Mouse (Mus musculus) ZHBTc4 (cell line): Measurements from ENCODE around the gene Lgals9.

Source experiments
- DNase-seq: peaks from one replicate; pipeline ENCODE4 v3.0.0-alpha.2; 2011; ENCODE audit warnings: low read depth, low spot score

Lgals9 gene

DNA sequence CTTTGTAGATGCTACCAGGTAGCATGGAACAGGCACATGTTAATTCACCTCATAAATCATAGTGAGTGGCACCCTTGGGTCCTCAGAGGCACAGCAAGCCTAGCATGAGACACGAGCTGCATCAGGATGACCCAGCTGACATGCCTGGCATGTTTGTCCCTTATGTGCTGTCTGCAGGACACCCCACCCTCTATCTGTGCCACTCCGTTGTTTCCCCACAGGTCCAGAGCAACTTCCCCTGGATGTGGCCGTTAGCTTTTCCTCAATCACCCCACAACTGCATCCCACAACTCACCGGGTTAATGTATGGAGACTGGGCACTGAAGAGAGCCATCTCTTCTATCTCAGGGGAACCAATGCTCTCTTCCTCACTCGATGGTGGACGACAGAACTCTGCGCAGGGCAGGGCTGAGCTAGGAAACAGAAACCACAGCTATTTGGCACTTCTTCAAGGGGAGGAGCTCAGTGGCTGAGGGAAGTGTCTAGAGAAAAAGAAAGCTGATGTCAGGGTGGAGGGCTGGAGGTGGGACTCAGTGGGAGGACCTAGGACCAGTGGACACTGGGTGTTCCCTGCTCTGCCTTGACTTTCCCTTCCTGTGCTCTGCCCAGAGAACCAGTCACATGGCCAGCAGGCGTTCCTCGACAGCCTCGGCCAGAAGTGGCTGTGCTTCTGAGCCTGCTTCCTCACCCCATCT is at the start of gene Lgals9:
TSS of gene Lgals9 (minus strand) at position 464 of the 695 bp plus-strand sequence.
- no peak for DNase-seq

DNA sequence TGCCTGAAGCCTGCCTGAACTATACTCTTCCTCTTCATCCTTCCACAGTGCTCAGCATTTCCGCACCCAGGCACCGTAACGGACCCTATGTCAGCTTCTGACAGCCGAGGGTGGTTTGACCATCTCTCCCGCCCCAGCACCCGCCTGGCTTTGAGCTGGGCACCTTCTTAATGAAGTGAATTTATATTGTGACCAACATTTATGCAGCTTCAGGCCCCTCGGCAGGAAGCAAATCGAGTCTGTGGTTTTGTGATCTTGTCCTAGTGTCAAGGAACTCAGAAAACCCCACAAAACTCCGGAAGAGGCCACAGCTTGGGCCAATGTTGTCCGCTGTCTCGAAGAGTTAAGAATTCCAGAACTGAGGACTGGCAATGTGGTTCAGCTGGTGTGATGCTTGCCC is 48.9 kb upstream of the Lgals9 start:
- no peak for DNase-seq

DNA sequence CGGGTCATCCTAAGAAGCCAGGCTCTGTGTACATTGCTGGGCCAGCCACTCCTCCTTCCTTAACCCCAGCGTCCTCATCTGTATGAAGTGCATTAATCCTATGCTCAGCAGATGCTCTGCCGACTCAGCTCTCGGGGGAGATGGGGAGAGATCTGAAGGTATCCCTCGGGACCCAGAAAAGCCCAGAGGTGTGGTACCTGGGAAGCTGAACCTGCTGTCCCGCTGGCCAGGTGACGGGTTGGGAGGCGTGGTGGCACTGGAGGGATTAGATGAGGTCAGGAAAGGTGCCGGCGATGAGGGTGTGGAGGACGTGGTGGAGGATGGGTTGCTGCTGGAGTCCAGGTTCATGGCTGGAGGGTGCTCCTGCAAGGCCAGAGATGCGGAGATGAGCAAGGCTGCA is 48.3 kb upstream of the Lgals9 start:
- no peak for DNase-seq

DNA sequence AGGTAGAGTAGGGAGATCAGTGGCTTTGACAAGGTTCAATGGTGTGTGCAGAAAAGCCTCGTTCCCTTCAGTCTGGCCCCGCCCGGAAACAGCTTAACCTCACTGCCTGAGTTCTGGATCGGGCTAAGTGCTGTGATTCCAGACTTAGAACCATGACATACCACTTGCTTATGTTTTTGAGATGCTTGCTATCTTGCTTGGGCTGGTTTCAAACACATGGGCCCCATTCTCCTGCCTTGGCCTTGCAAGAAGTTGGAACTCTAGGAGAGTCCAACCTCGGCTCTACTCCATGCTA is 46.7 kb upstream of the Lgals9 start:
- DNase-seq: no peak

DNA sequence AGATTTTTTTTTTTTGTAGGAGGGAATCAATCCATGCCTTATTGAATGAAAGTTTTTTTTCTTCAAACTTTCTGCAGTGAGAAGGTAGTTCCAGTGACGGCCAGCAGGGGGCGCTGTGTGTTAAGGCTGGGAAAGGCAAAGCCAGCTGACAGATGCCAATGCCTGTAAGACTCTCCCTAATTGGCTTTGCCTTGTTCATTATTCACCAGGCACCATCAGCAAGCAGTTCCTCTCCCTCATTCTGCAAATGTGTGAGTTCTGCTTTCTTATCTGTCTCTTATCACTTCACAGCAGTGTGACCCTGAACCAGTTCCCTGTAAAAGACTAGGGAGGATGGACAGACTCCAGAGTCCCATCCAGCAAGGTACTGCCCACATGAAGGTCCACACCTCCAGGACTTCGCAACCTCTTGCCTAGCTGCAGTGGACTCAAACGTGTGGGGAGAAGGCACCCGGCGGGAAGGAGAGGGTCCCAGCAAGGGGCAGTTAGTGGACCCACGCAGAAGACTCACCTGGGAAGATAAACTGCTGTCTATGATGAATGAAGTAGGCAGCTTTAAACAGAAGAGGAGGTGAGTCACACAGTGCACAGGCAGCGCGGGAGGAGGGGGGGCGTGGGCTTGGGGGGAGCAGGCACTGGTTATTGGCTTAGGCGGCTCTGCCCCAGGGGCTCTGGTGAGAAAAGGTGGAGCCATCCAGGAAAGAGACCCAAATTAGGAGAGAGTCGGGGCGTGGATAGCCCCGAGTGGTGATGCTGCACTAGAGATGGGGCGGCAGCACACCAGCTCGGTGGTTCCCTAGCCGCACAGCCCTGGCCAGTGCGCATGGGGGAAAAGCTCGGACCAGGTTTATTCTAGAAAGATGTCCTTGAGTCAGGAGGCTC is 46.1 kb upstream of the Lgals9 start:
- DNase-seq: peak; percentile 66

DNA sequence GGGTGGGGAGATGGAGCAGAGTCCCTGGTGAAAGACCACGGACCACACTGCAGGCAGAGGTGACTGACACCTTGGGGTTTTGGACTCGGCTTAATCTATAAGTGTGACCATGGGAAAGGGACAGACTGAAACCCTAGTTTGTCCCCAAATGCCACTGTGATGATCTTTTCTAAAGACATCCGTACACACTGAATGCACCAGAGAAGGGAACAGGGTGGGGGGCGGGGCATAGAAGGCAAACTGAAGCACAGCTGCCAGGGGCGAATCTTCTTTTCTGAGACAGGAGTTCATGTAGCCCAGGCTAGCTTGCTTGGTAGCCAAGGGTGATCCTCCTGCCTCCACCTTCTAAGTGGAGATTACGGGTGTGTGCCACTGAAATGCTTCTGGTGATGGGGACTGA is 39.0 kb upstream of the Lgals9 start:
- DNase-seq: no peak

DNA sequence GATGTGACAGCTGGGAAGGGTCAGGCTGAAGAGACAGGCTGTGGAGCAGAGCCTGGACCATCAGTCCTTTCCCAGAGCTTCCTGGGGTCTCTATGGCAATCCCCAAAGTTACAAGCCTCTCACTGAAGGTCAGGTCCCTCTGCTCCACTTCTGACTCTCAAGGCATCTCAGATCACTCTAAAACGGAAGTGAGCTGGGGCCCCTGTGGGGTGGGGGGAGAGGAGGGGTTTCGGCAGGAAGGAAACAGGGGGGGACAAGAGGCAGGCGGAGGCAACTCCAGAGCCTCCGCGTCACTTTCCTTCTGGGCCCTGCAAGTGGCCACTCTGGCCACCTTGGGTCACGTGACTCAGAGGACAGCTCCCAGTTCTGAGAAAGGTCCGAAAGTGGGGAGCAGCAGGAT is 38.6 kb upstream of the Lgals9 start:
- no peak for DNase-seq

DNA sequence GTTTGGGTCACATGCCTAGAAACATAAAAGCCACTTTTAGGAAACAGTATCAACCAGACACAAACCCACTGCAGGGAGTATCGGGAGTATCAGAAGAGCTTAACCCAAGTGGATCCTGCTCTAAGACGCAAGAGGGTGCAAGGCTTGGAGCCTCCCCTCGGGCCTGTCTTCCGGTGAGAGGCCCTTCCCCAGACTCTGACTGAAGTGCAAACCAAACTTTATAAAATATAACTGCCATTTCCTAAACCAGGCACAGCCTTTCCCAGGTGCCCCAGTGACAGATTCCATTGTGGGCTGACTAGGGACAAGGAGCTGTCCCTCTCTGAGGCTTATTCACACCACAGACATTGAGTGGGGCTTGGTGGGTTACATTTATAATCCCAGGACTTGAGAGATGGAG is 38.1 kb upstream of the Lgals9 start:
- DNase-seq: no peak

DNA sequence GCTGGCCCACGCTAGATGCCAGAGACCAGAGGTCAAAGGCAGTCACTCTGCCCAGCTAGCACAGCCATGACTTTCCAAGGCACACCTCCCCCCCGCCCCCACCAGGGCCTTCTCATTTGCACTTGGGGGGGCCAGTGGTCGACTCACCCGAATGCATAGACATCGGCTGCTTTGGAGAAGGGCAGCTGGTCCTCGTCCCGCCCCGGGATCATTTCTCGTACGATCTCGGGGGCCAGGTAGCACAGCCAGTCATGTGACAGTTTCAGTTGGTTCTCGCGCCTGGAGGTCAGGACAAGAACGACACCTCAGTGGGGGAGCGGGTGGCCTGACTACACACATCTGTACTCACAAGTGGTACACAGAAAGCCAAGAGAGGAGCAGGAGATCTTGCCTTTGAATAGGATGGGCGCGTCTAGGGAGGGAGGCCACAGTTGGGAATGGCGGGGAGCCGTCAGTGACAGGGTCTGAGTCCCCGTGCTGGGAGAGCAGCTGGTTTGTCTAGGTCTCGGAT is 35.8 kb upstream of the Lgals9 start:
- peak; percentile 90 for DNase-seq

DNA sequence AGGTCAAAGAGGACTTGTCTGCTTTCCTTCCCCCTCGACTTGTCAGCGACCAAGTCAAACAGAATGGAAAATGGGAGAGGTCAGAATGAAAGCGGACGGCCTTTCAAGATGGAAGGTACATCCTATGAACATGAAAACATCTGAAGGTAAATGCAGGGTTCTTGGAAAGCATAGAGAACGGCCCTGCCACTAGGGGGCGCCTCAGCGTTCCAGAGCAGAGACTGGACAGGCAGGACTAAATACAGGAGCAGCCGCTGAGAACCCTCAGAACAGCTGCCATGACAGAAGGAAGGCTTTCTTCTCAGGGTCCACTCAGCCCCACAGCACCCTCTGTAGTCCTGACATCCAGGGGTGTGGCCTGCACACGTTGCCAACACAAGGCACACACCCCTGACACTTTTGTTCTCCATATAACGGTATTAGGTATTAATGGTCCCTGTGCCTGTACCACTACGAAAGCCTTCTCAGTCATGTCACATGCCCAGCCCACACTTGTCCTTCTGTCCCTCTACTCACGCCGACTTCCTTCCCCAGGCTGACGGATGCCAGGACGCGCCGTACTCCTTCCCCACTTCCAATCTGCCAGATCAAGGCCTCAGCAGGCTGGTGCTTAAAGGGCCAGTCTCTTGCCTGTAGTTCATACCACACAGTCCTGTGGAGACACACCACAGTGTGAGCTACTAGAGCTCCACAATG is 35.2 kb upstream of the Lgals9 start:
- DNase-seq: peak; percentile 84

DNA sequence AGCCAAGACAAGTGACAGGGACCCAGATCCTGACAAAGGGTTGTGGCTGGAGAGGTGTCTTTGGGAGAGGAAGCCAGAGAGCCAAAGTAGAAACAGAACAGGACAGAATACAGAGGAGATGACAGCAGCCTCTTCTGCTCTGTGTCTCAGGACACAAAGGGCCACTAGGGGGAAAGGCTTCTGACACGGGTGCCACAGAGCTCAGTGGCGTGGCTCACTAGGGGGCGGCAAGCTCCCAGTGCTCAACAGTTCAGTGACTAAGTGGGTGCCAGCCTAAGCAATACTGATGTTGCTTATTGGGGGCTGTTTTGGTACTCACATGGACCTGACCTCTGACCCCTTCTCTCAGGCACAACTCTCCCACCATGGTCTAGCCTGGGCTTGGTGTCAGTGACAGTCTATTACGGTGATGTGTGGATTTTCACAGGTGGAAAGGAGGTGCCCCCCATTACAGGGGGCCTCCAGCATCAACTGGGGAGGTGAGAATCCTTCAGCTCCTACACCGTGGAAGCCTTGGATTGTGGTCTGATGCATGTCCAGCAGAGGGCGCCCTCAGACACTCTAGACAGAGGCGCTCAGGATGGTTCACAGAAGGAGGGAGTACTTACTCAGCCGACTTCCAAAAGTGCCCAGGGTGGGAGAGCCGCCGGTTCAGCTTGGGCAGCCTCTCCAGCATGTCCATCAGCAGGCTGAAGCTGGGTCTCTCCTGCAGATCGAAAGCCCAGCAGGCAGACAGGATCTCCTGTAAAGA is 34.4 kb upstream of the Lgals9 start:
- peak; percentile 89 for DNase-seq

DNA sequence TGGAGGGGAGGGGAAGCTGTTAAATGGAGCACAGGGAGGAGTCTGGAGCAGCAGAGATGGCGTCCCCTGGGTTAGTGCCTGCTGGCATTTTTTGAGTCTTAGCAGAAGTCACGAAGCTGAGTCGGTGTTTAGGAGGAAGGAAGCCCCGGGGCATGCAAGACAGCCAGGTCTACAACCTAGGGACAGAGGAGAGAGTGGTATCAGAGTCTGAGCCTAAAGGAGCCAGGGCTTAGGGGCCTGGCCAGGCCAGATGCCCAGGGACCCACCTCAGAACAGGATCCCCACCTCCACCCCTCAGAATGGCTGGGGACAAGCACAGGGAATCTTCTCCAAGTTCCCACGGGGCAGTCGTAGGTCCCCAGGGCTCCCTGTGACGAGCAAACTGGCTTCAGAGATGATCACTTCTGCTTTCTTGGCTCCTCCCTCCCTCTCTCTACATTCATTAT is 32.4 kb upstream of the Lgals9 start:
- DNase-seq: no peak

DNA sequence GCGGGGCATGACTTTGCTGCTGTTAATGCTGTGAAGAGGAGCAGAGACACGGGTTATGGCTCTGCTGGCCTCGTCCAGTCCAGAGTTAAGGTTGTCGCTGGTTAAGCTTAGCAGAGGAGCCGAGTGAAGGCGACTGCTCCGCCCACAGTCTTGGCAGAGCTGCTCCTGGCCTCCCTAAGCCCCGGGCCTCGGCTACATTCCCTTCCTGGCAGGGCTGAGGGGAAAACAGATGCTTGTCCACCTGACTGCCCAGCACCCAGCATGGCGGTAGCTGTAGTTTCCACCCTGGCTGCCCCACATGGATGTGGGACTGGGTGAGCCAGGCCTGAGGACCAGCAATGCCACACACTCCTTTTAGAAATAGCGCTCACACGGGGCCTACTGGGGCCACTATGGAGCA is 31.5 kb upstream of the Lgals9 start:
- no peak for DNase-seq

DNA sequence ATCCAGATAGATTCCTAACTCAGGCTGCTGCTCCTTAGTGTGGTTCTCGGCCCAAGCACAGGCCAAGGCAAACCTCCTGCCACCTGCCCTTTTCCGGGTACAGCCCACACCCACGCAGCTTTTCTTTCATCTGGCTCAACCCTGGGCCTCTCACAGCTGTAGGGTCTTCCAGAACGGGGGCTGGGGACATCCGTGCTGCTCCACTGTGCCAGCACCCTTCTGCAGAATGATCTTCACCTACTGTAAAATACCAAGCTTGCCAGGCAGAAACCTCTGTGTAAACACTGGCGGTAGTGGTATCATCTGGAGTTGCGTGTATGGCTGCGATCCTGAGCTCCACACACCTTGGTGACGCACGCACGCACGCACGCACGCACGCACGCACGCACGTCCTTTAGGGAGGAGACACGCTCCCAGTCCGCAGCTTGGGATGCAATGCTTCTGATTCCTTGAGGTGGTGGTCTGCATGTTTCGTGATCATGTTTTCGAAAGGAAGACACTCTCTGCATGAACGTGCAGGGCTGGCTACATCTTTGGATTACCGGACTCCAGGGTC is 31.0 kb upstream of the Lgals9 start:
- DNase-seq: peak; percentile 86

DNA sequence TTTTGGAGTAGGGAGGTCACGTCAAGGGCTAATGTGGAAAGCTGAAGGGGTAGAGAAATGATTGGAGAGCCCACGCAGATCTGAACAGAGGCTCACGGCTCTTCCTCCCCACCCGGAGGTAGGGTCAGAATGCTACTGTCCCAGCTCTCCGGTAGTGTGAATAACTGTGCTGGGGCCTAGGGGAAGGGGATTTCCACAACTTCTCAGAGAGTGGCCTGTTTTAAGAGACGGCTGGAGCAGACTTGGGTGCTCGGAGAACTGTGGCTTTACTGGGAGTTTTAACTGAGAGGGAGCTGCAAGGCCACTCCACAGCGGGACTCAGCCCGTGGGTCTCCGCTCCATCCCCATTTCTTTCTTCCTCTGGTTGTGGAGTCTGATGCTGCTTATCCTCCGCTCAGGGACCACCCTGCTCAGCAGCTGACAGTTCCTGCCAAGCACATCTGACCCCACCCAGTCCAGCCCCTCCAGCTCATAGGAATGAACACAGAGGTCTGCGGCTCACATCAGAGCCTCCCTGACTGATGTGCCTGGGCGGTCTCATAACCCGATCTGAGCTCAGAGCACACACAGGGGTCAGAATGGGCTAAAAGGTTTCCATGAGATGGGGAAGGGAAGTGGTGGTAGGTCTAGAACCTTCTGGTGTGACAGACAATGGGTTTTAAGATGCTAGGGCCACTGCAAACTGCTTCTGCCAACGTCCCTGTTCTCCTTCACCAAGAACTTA is 30.0 kb upstream of the Lgals9 start:
- DNase-seq: peak; percentile 34

DNA sequence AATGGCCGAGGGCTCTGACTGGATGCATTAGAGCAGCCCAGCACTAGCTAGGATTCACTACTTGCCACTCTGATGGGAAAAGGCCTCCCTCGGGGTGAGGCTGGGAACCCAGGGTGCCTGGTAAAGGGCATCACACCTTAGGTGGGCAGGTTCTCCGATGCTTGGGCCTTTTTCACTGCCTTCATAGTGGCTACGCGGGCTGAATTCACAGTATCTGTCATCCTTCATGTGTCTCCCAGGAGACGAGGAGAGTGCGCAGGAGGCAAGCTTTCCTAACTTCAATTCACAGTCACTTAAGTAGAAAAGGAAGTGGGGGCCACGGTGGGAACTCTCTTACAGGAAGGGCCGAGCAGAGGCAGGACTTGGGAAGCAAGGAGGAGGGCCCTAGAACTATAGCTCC is 29.1 kb upstream of the Lgals9 start:
- no peak for DNase-seq

DNA sequence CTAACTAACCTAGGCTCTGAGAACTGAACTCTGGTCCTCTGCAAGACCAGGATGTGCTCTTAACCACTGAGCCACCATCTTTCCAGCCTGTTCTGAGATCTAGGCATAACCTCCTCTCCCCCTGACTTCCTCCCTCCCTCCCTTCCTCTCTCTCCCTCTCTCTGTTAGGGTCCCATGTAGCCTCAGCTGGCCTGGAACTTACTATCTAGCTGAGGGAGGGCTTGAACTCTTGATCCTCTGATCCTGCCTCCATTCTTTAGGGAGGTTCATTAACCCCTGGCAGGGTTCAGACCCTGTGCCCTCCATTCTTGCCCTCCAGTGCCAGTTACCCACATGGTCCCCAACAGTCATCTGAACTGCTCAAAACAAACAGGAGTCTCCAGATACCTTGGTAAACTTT is 28.3 kb upstream of the Lgals9 start:
- DNase-seq: no peak

DNA sequence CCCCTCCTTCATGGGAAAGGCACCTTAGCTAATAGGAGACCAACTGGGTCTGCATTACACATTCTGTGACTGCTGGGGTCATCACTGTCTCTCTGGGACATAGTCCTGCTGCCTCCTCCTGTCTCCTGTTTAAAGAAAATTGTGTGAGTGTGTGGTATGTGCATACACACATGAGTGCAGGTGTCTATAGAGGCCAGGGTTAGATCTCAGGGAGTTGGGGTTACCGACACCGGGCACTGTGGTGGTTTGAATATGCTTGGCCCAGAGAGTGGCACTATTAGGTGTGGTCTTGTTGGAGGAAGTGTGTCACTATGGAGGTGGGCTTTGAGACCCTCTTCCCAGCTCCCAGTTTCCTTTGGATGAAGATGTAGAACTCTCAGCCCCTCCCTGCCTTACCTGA is 27.8 kb upstream of the Lgals9 start:
- no peak for DNase-seq

DNA sequence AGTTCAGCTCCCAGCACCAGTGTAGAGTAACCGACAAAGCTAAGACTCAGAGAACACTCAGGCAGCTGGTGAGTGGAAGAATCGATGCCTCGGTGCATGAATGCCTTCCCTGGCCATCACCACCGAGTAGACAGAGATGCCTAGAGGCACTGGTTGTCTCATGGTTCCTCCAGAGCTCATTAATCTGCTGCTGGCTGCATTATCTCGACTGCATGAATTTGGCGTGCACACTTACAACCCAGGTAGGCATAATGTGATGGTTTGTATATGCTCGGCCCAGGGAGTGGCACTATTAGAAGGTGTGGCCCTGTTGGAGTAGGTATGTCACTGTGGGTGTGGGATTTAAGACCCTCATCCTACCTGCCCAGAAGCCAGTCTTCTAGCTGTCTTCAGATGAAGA is 24.1 kb upstream of the Lgals9 start:
- no peak for DNase-seq

DNA sequence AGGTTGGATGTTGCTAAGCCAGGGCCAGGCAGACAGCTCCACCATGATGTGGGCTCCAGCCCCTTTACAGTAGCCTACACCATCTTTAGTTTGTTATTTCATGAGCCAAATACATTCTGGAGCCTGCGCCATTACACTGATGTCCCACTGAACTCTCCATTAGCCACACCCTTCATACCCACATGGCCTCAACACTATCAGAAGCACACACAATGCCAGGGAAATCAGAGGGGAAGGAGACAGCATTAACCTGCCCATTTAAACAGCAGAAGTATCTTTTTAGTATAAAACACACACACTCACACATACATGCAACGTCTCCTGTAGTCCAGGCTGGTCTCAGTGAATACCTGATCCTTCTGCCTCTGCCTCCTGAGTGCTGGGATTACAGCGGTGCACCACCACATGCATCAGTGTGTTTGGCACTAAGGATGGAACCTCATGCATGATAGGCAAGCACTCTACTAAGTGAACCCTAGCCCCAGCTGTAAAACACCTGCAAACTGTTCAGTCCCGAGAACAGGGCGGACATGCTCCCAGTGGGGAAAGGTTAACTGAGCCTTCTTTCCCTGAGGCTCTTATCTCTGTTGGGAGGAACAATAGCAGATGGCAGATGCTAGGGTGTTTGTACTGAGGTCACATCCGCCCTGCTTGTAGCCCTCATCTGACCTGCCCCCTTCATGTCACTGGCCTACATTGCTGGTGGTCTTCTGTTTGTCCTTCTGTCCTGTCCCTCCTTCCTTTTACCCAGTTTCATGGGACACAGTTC is 23.4 kb upstream of the Lgals9 start:
- DNase-seq: no peak
